Mouse (Mus musculus) ES-E14 (cell line): ENCODE measurements around the gene Tmem95.

Experiments
- MAFK ChIP-seq: IDR thresholded peaks from 2 replicates; pipeline ENCODE4 v1.6.1; 2014; ENCODE audit warnings: mild to moderate bottlenecking, low read depth, low read length, inconsistent platforms; ENCODE audit not compliant: insufficient read depth
- ZNF384 ChIP-seq: IDR thresholded peaks from 2 replicates; pipeline ENCODE4 v1.6.1; 2012; ENCODE audit warnings: low read depth, low read length, inconsistent platforms

GRCm38 (mm10) chr11:69920266-69921031, 42.6 kb upstream of the Tmem95 start:
- TF ChIP-seq ZNF384 (no peak), MAFK (no peak)
